Mouse (Mus musculus) E14TG2a.4 (cell line): ENCODE results near the gene Adcy5.

Experiments used
- CTCF ChIP-seq: conservative IDR thresholded peaks from 2 replicates; pipeline ENCODE4 v1.5.1; 2014; ENCODE audit warnings: low read length
- NANOG ChIP-seq: IDR thresholded peaks from 2 replicates; pipeline ENCODE4 v1.6.1; 2014; ENCODE audit warnings: borderline replicate concordance, low read length, mixed read lengths

GRCm38 (mm10) chr16:35201281-35201680 is 46.6 kb downstream of the Adcy5 start:
- TF ChIP-seq CTCF (no peak), NANOG (no peak)
